Mouse (Mus musculus) midbrain, embryonic 10.5 days (tissue): ENCODE data around the gene Olfr456. TPM values are rescaled to one million over a fixed set of nuclear protein-coding genes. Genes with fewer than 3 reads are reported as not detected.

Experiments used
- polyA plus RNA-seq: library from polyadenylated mRNA; unstranded; fragments of >200 nt; fragmentation: Nextera tagmentation; extraction: Ambion mirVana; gene quantifications from 2 replicates; pipeline ENCODE4 v1.2.1, GENCODE M21; 2016

Gene Olfr456
- polyA plus RNA-seq, 1 experiment from 2014 or later: not detected

Other genes with a start within 250 kb of the Olfr456 start
- gene Gstk1, start 241.3 kb downstream of the Olfr456 start, polyA plus RNA-seq: 14.3 and 17.3 TPM in 2 replicates
- gene Tmem139, start 225.2 kb downstream of the Olfr456 start, polyA plus RNA-seq: 0.33 and 0.42 TPM in 2 replicates
- gene Casp2, start 222.2 kb downstream of the Olfr456 start, polyA plus RNA-seq: 75.4 and 81.1 TPM in 2 replicates
- 1.2 and 1.7 TPM in 2 replicates for gene Clcn1, start 200.5 kb downstream of the Olfr456 start, polyA plus RNA-seq
- 2.2 and 2.4 TPM in 2 replicates for gene Fam131b, start 162.6 kb downstream of the Olfr456 start, polyA plus RNA-seq
- gene Zyx, start 137.6 kb downstream of the Olfr456 start, polyA plus RNA-seq: 84.5 and 88.1 TPM in 2 replicates
- 1.2 and 1.5 TPM in 2 replicates for gene Epha1, start 113.9 kb downstream of the Olfr456 start, polyA plus RNA-seq
- gene Tas2r143, start 87.0 kb downstream of the Olfr456 start, polyA plus RNA-seq: not detected in 2 replicates
- not detected in 2 replicates for gene Tas2r135, start 81.8 kb downstream of the Olfr456 start, polyA plus RNA-seq
- not detected in 2 replicates for gene Tas2r126, start 52.7 kb downstream of the Olfr456 start, polyA plus RNA-seq
- not detected in 2 replicates for gene Olfr458, start 22.0 kb downstream of the Olfr456 start, polyA plus RNA-seq
- not detected in 2 replicates for gene Olfr457, start 10.9 kb downstream of the Olfr456 start, polyA plus RNA-seq
- not detected in 2 replicates for gene Olfr455, start 60.4 kb upstream of the Olfr456 start, polyA plus RNA-seq
- not detected in 2 replicates for gene Tcaf3, start 110.5 kb upstream of the Olfr456 start, polyA plus RNA-seq
- 3.9 and 4.2 TPM in 2 replicates for gene Tcaf2, start 158.0 kb upstream of the Olfr456 start, polyA plus RNA-seq
- 106 and 146 TPM in 2 replicates for gene Tcaf1, start 222.9 kb upstream of the Olfr456 start, polyA plus RNA-seq